Mouse (Mus musculus): ENCODE measurements around the gene Relch.
"Not testable (repeated sequence)": the region's sequence is repeated elsewhere in the genome, so short reads cannot be mapped to it uniquely, and the experiment has no call there.

The Relch gene

GRCm38 (mm10) chr1:105663171-105663961 is at the start of gene Relch, which contains the start of gene Pign:
TSS of gene Relch (plus strand) at chr1:105663861.
TSS of gene Pign (minus strand) at chr1:105663677.
- DNase-seq, result peak; percentile 96

GRCm38 (mm10) chr1:105630481-105630880 is 33.2 kb upstream of the Relch start:
- DNase-seq, result peak; percentile 24

GRCm38 (mm10) chr1:105644093-105644492 is 19.6 kb upstream of the Relch start:
- no peak for DNase-seq

- DNase-seq, result no peak
These were observed 13.0 kb upstream of the Relch start for GRCm38 (mm10) chr1:105650650-105651049.

- no peak for DNase-seq
These were observed 9.7 kb upstream of the Relch start for GRCm38 (mm10) chr1:105653981-105654380.

GRCm38 (mm10) chr1:105660015-105660414 is 3.6 kb upstream of the Relch start:
- no peak for DNase-seq

- no peak for DNase-seq
These were observed 866 bp upstream of the Relch start for GRCm38 (mm10) chr1:105662820-105663170.

- DNase-seq, result peak; percentile 33
These were observed 526 bp downstream of the Relch start for GRCm38 (mm10) chr1:105663962-105664812.

- no peak for DNase-seq
These were observed 6.0 kb downstream of the Relch start for GRCm38 (mm10) chr1:105669700-105670099.

- no peak for DNase-seq
These were observed 11.1 kb downstream of the Relch start for GRCm38 (mm10) chr1:105674763-105675162.

GRCm38 (mm10) chr1:105680587-105680986 is 16.9 kb downstream of the Relch start:
- no peak for DNase-seq

GRCm38 (mm10) chr1:105685501-105685900 is 21.8 kb downstream of the Relch start:
- DNase-seq, result no peak

GRCm38 (mm10) chr1:105695581-105695980 is 31.9 kb downstream of the Relch start:
- no peak for DNase-seq

- no peak for DNase-seq
These were observed 37.4 kb downstream of the Relch start for GRCm38 (mm10) chr1:105700984-105701530.

- no peak for DNase-seq
These were observed 45.8 kb downstream of the Relch start for GRCm38 (mm10) chr1:105709415-105709814.

- DNase-seq, result no peak
These were observed 47.6 kb downstream of the Relch start for GRCm38 (mm10) chr1:105711227-105711626.

- no peak for DNase-seq
These were observed 49.2 kb downstream of the Relch start for GRCm38 (mm10) chr1:105712822-105713221.

- no peak for DNase-seq
These were observed 54.7 kb downstream of the Relch start for GRCm38 (mm10) chr1:105718358-105718757.

GRCm38 (mm10) chr1:105729246-105729645 is 65.6 kb downstream of the Relch start:
- not testable (repeated sequence) for DNase-seq

- no peak for DNase-seq
These were observed 71.7 kb downstream of the Relch start for GRCm38 (mm10) chr1:105735318-105735717.

- DNase-seq, result no peak
These were observed 74.7 kb downstream of the Relch start for GRCm38 (mm10) chr1:105738334-105738733.

GRCm38 (mm10) chr1:105739493-105739892 is 75.8 kb downstream of the Relch start:
- no peak for DNase-seq

- no peak for DNase-seq
These were observed 78.8 kb downstream of the Relch start for GRCm38 (mm10) chr1:105742481-105742880.

- no peak for DNase-seq
These were observed 82.8 kb downstream of the Relch start for GRCm38 (mm10) chr1:105746444-105746843.
